Mouse (Mus musculus): ENCODE measurements around the gene Aggf1. TPM values are rescaled to one million over a fixed set of nuclear protein-coding genes. Genes with fewer than 3 reads are reported as not detected.

Aggf1 gene
- total RNA-seq, 2 experiments from 2014 or later: 52.7 to 53.8 TPM

DNA sequence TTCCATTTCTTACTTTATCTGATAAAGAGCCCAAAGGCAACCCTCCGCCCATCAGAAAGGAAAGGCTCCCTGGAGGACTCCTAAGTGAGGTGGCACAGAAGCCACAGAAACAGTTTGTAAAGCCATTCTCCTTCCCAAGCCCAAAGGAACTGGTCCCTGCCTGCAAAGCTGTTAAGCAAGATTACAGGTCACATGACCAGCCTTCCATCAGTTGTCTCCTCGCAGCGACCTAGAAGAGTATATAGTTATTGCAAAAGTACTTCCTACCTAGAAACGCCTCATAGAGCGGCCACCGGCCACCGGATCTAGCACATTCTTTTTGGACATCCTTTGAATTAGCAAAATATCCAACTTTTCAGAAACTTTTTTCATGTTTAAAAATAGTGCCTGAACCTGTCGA is 31.7 kb downstream of the Aggf1 start:
- DNase-seq (ENCODE audit: low spot score in 2 of 2): no peak
- intact Hi-C loops (cut with DNase I): no loop called here

- peak; percentile 23 to 35 for DNase-seq (ENCODE audit: low spot score in 2 of 2)
- intact Hi-C loops (cut with DNase I): no loop called here
Measured at GRCm38 (mm10) chr13:95336122-95336677, 39.0 kb downstream of the Aggf1 start.

DNA sequence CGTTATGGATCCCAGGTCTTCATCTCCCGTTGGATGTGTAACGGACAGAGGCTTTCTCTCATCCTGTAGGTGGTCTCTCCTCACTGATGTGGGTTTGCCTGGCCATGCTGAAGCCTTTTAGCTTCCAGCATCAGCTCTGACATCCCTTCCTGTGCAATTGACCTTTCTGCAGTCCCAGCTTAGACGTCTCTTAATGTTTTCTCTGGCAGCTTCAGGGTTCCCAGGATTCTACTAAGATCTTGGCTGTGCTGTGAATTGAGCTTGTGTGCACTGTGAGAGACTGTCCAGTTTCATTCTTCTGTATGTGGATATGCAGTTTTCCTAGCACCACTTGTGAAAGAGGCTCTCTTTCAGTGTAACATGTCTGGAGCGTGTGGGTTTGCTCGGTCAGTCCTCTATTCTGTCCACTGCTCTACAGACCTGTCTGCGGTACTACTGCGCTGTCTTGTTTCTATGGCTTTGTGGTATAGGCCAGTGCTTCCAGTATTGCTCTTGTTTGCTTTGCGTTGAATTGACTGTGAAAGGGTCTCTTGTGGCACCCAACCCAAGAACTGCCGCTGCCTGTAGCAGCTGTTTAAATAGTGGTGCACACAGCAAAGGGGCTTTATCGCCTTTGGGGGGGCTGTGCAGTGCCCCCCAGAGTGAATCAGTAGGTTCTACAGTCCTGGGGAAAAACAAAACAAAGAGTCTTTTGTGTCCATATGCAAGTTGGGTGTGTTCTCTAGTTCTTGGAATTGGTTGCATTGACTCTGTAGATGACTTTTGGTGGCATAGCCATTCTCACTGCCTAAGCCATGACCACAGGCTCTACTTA is 42.9 kb downstream of the Aggf1 start:
- intact Hi-C loops (cut with DNase I): no loop called here
- no peak for DNase-seq (ENCODE audit: low spot score in 2 of 2)

DNA sequence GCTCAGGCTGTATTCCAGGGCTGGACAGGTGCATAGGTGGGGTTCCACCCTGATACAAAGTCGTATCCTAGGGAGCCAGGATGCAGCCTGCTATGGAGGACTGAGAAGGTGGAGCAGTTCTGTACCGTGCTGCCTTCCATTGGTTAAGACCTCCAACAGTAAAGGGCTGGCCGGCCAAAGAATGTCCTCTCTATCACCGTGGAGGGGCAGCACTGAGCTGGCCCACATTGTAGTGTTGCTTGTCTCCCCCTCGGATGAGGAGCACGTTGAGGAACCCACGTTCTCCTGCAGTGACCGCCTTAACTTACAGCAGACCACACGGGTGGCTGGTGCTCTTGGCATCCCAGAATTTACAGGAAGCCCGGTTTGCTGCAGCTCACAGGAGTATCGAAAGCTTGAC is 44.6 kb downstream of the Aggf1 start:
- intact Hi-C loops (cut with DNase I): no loop called here
- DNase-seq (ENCODE audit: low spot score in 2 of 2): no peak

GRCm38 (mm10) chr13:95328767-95329166 is 46.4 kb downstream of the Aggf1 start:
- no peak for DNase-seq (ENCODE audit: low spot score in 2 of 2)
- intact Hi-C loops (cut with DNase I): no loop called here

DNA sequence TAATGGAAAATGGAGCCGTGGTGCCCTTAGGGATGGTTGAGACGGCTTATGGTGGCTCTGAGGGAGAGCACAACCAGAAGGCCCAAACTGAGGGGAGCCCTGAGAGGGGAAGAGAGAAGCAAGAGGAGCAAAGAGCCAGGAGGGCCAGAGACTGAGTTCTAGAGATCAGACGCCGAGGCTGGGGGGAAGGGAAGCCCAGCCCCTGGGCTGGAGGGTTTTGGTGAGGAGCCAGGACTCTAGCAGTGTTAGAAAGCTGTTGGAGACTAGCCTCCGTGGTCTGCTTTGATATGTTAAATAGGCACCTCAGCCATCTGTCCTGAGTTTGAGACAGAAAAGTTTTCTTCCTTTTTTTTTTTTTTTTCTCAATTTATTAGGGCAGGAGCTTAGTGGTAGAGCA is 47.8 kb downstream of the Aggf1 start:
- intact Hi-C loops (cut with DNase I): no loop called here
- DNase-seq (ENCODE audit: low spot score in 2 of 2): peak in 1 of 2 experiments; percentile 40

DNA sequence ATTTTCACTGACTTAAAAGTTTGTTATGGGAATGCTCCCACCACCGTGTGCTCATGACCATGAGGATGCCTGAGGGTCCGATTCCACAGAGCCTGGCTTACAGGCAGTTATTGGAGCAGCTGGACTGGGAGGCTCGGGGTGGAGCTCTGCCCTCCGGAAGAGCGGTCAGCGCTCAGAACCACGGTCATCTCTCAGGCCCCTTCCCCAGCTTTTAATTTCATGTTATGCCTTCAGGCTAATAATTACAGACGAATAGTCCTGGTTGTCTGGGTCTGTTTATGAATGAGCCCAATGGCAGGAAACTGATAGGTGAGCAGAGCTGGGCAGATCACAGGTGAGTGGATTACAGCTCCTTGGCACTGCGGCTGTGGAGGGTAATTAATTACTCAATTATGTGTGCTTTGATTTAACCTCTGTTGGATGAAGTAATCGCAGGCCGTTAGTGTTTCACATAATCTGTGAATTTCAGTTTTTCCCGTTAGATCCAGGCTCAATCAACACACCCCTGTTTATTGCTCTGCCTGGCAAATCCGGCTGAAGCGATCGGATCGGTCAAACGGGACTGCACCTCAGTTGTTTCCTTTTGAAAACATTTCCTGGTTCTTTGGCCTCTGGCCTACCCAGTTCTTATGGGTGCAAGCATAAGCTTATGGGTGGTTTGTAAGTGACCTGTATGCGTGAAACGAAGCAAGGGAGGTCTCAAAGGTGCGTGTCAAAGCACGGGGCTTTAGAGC is 48.4 kb downstream of the Aggf1 start:
- intact Hi-C loops (cut with DNase I): no loop called here
- no peak for DNase-seq (ENCODE audit: low spot score in 2 of 2)

- no peak for DNase-seq (ENCODE audit: low spot score in 2 of 2)
- intact Hi-C loops (cut with DNase I): no loop called here
Measured at GRCm38 (mm10) chr13:95325907-95326550, 49.1 kb downstream of the Aggf1 start.

DNA sequence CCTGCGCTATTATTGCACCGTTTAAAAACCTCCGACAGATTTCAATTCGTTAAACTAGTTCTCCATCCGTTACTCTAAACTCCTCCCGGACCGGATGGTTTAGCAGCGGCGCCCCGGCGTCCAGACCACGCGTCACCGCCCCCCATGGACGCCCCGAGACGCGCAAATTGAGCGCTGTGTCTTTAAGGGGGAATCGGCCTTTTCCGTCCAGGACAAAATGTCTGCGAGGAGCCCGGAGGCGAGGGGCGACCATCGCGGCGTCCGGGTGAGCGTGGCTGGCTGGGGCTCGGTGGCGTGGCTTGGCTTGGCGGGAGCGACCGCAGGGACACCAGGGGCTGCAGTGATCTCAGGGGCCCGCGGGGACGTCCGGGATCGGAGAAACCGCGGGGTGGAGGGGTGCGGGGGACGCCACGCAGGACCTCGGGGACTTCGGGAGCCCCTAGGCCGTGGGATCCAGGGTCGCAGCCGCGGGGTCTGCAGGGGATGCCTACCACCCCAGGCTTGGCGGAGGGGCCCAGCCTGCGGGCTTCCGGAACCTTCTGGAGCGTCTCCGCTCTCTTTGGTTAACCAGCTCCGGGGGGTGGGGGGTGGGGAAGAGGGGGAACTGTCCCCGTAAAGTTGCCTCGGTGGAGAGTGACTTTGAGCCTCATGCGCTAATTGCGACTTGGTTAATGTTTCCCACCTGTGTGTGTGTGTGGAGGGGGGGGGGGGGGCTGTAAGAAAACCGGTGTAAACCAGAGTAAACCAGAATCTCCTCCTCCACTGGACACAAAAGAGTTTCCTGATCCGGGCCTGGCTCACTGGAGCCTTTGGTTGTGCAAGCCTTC is 49.9 kb downstream of the Aggf1 start:
- DNase-seq (ENCODE audit: low spot score in 2 of 2): no peak
- intact Hi-C loops (cut with DNase I): no loop called here

GRCm38 (mm10) chr13:95324626-95325079 is 50.5 kb downstream of the Aggf1 start:
- intact Hi-C loops (cut with DNase I): loop anchor here (5.0 kb wide), 1 partner anchor 152 kb away; no protein-coding TSS in a partner anchor

GRCm38 (mm10) chr13:95323950-95324625 is 51.1 kb downstream of the Aggf1 start:
- DNase-seq (ENCODE audit: low spot score in 2 of 2): peak; percentile 37 to 65
- intact Hi-C loops (cut with DNase I): loop anchor here (5.0 kb wide), 1 partner anchor 152 kb away; no protein-coding TSS in a partner anchor

More at GRCm38 (mm10) chr13:95324626-95325079, 50.5 kb downstream of the Aggf1 start:
- DNase-seq (ENCODE audit: low spot score in 2 of 2): peak; percentile 69 to 74

- DNase-seq (ENCODE audit: low spot score in 2 of 2): no peak
- intact Hi-C loops (cut with DNase I): loop anchor here (5.0 kb wide), 1 partner anchor 151 kb away; no protein-coding TSS in a partner anchor
Measured at GRCm38 (mm10) chr13:95323400-95323799, 51.8 kb downstream of the Aggf1 start, which contains the start of gene Zbed3. TSS of gene Zbed3 (plus strand) at chr13:95323612.

- DNase-seq (ENCODE audit: low spot score in 2 of 2): no peak
- intact Hi-C loops (cut with DNase I): loop anchor here (5.0 kb wide), 1 partner anchor 148 kb away; no protein-coding TSS in a partner anchor
Measured at GRCm38 (mm10) chr13:95320451-95320850, 54.7 kb downstream of the Aggf1 start.

- intact Hi-C loops (cut with DNase I): no loop called here
- DNase-seq (ENCODE audit: low spot score in 2 of 2): no peak
Measured at GRCm38 (mm10) chr13:95319153-95319552, 56.0 kb downstream of the Aggf1 start.

DNA sequence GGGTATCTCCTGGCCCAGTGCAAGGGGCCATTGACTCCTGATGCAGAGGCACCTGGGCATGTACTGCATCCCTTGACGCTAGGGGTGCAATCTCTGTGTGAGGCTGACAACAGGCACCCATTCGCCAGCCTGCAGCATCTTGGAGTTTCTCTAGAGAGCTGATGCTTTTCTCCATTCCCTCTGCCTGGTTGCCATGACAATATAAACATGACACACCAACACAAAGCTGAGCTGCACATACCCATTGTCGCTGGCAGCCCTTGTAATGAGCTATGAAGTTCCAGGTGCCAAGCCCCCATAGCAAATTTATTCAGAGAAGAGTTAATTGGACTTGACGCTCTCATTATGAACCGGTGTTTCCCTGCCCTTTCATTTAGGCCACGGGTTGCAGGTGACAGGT is 63.1 kb downstream of the Aggf1 start:
- DNase-seq (ENCODE audit: low spot score in 2 of 2): peak; percentile 34 to 66
- intact Hi-C loops (cut with DNase I): no loop called here

GRCm38 (mm10) chr13:95307100-95307655 is 68.0 kb downstream of the Aggf1 start:
- intact Hi-C loops (cut with DNase I): no loop called here
- no peak for DNase-seq (ENCODE audit: low spot score in 2 of 2)

- intact Hi-C loops (cut with DNase I): no loop called here
Measured at GRCm38 (mm10) chr13:95306596-95306995, 68.6 kb downstream of the Aggf1 start.

More at GRCm38 (mm10) chr13:95306596-95306995, 68.6 kb downstream of the Aggf1 start:
- DNase-seq (ENCODE audit: low spot score in 2 of 2): no peak
